Mouse (Mus musculus) intestine, postnatal 0 days (tissue): ENCODE measurements around the gene Plekhd1. TPM values are rescaled to one million over a fixed set of nuclear protein-coding genes. Genes with fewer than 3 reads are reported as not detected.
A peak's percentile ranks its signal among the peaks of the same experiment; 100 is the strongest.

ENCODE experiments used
- ATAC-seq: fragments of 200-750 bp; cut with Nextera tagmentation; 2 replicates; pipeline ENCODE4 v1.8.0; 2017; ENCODE audit warnings: mild to moderate bottlenecking, moderate TSS enrichment, moderate library complexity
- H3K27ac ChIP-seq: fragments of 300-500 bp; sonication (generic); 2 replicates; pipeline ENCODE4 v1.5.1; 2014; ENCODE audit warnings: mild to moderate bottlenecking, low read depth, low read length, moderate library complexity
- H3K27me3 ChIP-seq: fragments of 300-500 bp; sonication (generic); replicated peaks from 2 replicates; pipeline ENCODE4 v1.6.1; 2014; ENCODE audit warnings: low read length, mixed read lengths; ENCODE audit not compliant: control insufficient read depth, insufficient read depth
- H3K36me3 ChIP-seq: fragments of 300-500 bp; sonication (generic); 2 replicates; pipeline ENCODE4 v1.6.1; 2014; ENCODE audit warnings: mild to moderate bottlenecking, moderate library complexity; ENCODE audit not compliant: control insufficient read depth, insufficient read depth
- H3K4me1 ChIP-seq: fragments of 300-500 bp; sonication (generic); replicated peaks from 2 replicates; pipeline ENCODE4 v1.6.1; 2014; ENCODE audit warnings: antibody characterized with exemption, low read length, mixed read lengths; ENCODE audit not compliant: control insufficient read depth, insufficient read depth
- H3K4me2 ChIP-seq: fragments of 300-500 bp; sonication (generic); replicated peaks from 2 replicates; pipeline ENCODE4 v1.6.1; 2014; ENCODE audit warnings: low read depth, mild to moderate bottlenecking, moderate library complexity
- H3K4me3 ChIP-seq: fragments of 300-500 bp; sonication (generic); 2 replicates; pipeline ENCODE4 v1.5.1; 2014; ENCODE audit warnings: low read depth, low read length
- H3K9ac ChIP-seq: fragments of 300-500 bp; sonication (generic); 2 replicates; pipeline ENCODE4 v1.6.1; 2014; ENCODE audit warnings: mild to moderate bottlenecking, low read depth, low read length
- H3K9me3 ChIP-seq: fragments of 300-500 bp; sonication (generic); 2 replicates; pipeline ENCODE4 v1.6.1; 2016; ENCODE audit warnings: mixed run types; ENCODE audit not compliant: control insufficient read depth
- CTCF ChIP-seq: sonication (generic); IDR thresholded peaks from 2 replicates; pipeline ENCODE4 v1.5.1; 2016; ENCODE audit warnings: low read depth, mild to moderate bottlenecking, control low read depth, antibody characterized with exemption, moderate library complexity
- WGBS: fragments of 180-500 bp; shearing (Covaris S2); extraction: QIAGEN DNeasy Blood & Tissue Kit; methylation state at CpG from one replicate; pipeline ENCODE4 v1.1.7; 2014; 5-methylcytosine and 5-hydroxymethylcytosine counted together
- polyA plus RNA-seq: library from polyadenylated mRNA; unstranded; fragments of >200 nt; fragmentation: Nextera tagmentation; extraction: Ambion mirVana; gene quantifications from 2 replicates; pipeline ENCODE4 v1.2.1, GENCODE M21; 2015

The Plekhd1 gene
- polyA plus RNA-seq, 1 experiment from 2014 or later, result 1.5 TPM

- Histone ChIP-seq H3K27me3 (0 out of 2 replicates have a peak, but pooled peaks cover 5% of the 10 kb centered on the region), H3K9ac (no peak overlapping the region), H3K4me3 (no peak overlapping the region), H3K4me1 (no peaks in the 10 kb centered on the region), H3K4me2 (no peak overlapping the region), H3K36me3 (no peaks in the 10 kb centered on the region), H3K27ac (no peak overlapping the region), H3K9me3 (no peaks in the 10 kb centered on the region)
- no peak for TF ChIP-seq CTCF
- ATAC-seq, result no peak
- WGBS, result 57% methylated on average over 13 of the region's 13 CpGs
Observed at GRCm38 (mm10) chr12:80734526-80735470, 42.4 kb downstream of the Plekhd1 start.

GRCm38 (mm10) chr12:80736464-80737282 is 44.3 kb downstream of the Plekhd1 start:
- H3K9me3 ChIP-seq, result no peaks in the 10 kb centered on the region
- no peak overlapping the region for H3K9ac ChIP-seq
- no peak for TF ChIP-seq CTCF
- ATAC-seq, result no peak
- no peak overlapping the region for H3K27ac ChIP-seq
- H3K4me1 ChIP-seq, result no peaks in the 10 kb centered on the region
- WGBS, result 27% methylated on average over 13 of the region's 13 CpGs
- H3K36me3 ChIP-seq, result no peaks in the 10 kb centered on the region
- peaks cover 5% of the 10 kb centered on the region; the same call in 1 of the 2 replicates for H3K27me3 ChIP-seq
- no peak overlapping the region for H3K4me2 ChIP-seq
- H3K4me3 ChIP-seq, result no peak overlapping the region

DNA sequence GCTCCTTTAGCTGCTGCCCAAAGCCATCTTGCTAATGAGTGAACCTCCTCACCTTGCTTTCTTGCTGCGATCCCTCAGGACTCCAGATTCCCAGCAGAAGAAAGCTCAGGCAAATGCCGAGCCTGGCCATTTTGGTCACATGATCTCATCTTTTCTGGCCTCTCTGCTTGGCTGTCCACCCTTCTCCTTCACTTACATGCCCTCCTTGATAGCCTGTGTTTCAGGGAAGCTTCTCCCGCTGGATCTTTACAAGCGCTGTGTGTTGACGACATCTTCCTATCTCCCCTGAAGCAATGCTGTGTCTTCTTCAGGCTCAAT is 44.9 kb downstream of the Plekhd1 start:
- H3K27me3 ChIP-seq, result peaks cover 5% of the 10 kb centered on the region; the same call in 1 of the 2 replicates
- H3K27ac ChIP-seq, result no peak overlapping the region
- 58% methylated on average over 5 of the region's 5 CpGs for WGBS
- H3K4me2 ChIP-seq, result no peak overlapping the region
- H3K9ac ChIP-seq, result no peak overlapping the region
- no peaks in the 10 kb centered on the region for H3K36me3 ChIP-seq
- TF ChIP-seq CTCF, result no peak
- no peak overlapping the region for H3K4me3 ChIP-seq
- H3K4me1 ChIP-seq, result no peaks in the 10 kb centered on the region
- no peak for ATAC-seq
- H3K9me3 ChIP-seq, result no peaks in the 10 kb centered on the region

- Histone ChIP-seq H3K4me1 (no peaks in the 10 kb centered on the region), H3K4me2 (no peak overlapping the region), H3K9ac (no peak overlapping the region), H3K9me3 (no peaks in the 10 kb centered on the region), H3K4me3 (no peak overlapping the region), H3K36me3 (no peaks in the 10 kb centered on the region), H3K27me3 (peaks cover 5% of the 10 kb centered on the region; the same call in 1 of the 2 replicates), H3K27ac (no peak overlapping the region)
- 37% methylated on average over 9 of the region's 9 CpGs for WGBS
- ATAC-seq, result no peak
- TF ChIP-seq CTCF, result peak; percentile 77
Observed at GRCm38 (mm10) chr12:80739482-80739881, 47.1 kb downstream of the Plekhd1 start.

GRCm38 (mm10) chr12:80744614-80745013 is 52.2 kb downstream of the Plekhd1 start:
- no peaks in the 10 kb centered on the region for H3K36me3 ChIP-seq
- H3K27me3 ChIP-seq, result no peaks in the 10 kb centered on the region; the same call in 1 of the 2 replicates
- no peaks in the 10 kb centered on the region for H3K9me3 ChIP-seq
- ATAC-seq, result no peak
- no peak overlapping the region for H3K4me2 ChIP-seq
- H3K4me1 ChIP-seq, result no peaks in the 10 kb centered on the region
- no peak for TF ChIP-seq CTCF
- H3K4me3 ChIP-seq, result no peak overlapping the region
- 81% methylated on average over 1 of the region's 1 CpGs for WGBS
- no peak overlapping the region for H3K27ac ChIP-seq
- no peak overlapping the region for H3K9ac ChIP-seq

- H3K27ac ChIP-seq, result no peak overlapping the region
- no peak for TF ChIP-seq CTCF
- H3K4me2 ChIP-seq, result no peak overlapping the region
- no peak overlapping the region for H3K4me3 ChIP-seq
- 61% methylated on average over 8 of the region's 8 CpGs for WGBS
- no peaks in the 10 kb centered on the region for H3K36me3 ChIP-seq
- H3K9me3 ChIP-seq, result no peaks in the 10 kb centered on the region
- no peaks in the 10 kb centered on the region for H3K4me1 ChIP-seq
- no peak overlapping the region for H3K9ac ChIP-seq
- 0 out of 2 replicates have a peak, but pooled peaks cover 5% of the 10 kb centered on the region for H3K27me3 ChIP-seq
- ATAC-seq, result no peak
Observed at GRCm38 (mm10) chr12:80746031-80746813, 53.8 kb downstream of the Plekhd1 start.
